Mouse (Mus musculus): ENCODE measurements around the gene Eps8.

DNA sequence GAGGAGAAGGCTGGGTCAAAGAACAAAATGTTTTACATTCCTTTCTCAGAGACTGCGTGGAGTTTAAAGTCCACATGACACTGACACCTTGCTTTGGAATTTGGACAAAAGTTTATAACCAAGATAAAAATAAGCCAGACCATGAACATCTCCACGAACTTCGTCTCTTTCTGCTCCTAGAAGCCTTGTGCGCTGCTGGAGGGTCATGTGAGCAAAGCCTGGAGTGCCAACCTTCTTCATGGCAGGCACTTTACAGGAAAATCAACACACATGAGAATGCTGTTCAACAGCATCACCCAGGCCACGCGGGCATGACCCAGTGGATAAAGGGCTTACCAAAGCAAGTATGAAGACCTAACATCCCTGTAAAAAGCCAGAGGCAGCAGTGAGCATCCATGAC is 85.6 kb downstream of the Eps8 start:
- TF ChIP-seq CTCF (IDR thresholded peaks at IDR 0.05; ENCODE audit: extremely low read depth, insufficient read depth, insufficient read length, insufficient replicate concordance) (no peak), POLR2A (IDR thresholded peaks at IDR 0.05; ENCODE audit: low read depth, low read length) (no peak)
